Mouse (Mus musculus): Measurements from ENCODE around the gene Clrn2. TPM values are rescaled to one million over a fixed set of nuclear protein-coding genes. Genes with fewer than 3 reads are reported as not detected.

Clrn2 gene
- polyA plus RNA-seq (2017; shearing (Covaris generic)): not detected

GRCm38 (mm10) chr5:45453451-45453850 is at the start of gene Clrn2:
TSS of gene Clrn2 (plus strand) at chr5:45453751.

GRCm38 (mm10) chr5:45449831-45450716 is 3.5 kb upstream of the Clrn2 start, which contains the start of gene Qdpr:
TSS of gene Qdpr (minus strand) at chr5:45450236.

GRCm38 (mm10) chr5:45493191-45494092 is 39.9 kb downstream of the Clrn2 start, which contains the start of gene Lap3:
TSS of gene Lap3 (plus strand) at chr5:45493374.

Other genes starting within 250 kb of the Clrn2 start
- gene Qdpr, start 3.5 kb upstream of the Clrn2 start, polyA plus RNA-seq (2017; shearing (Covaris generic)): 100 to 1,000 TPM in 1 of 2 experiments, 10 to 100 TPM in 1; 94.3 to 110 TPM
- 10 to 100 TPM; 26.6 to 42.1 TPM for gene Lap3, start 39.6 kb downstream of the Clrn2 start, polyA plus RNA-seq (2017; shearing (Covaris generic))
- 100 to 1,000 TPM; 260 to 293 TPM for gene Med28, start 66.5 kb downstream of the Clrn2 start, polyA plus RNA-seq (2017; shearing (Covaris generic))
- gene Fam184b, start 185.9 kb downstream of the Clrn2 start, polyA plus RNA-seq (2017; shearing (Covaris generic)): under 1 TPM; 0.15 to 0.24 TPM
- 1 to 10 TPM; 1.4 to 2.5 TPM for gene Ncapg, start 216.2 kb downstream of the Clrn2 start, polyA plus RNA-seq (2017; shearing (Covaris generic))

Data from inflammation-experienced regulatory T-cells (primary cell).